Mouse (Mus musculus) forebrain, embryonic 11.5 days (tissue): ENCODE results near the gene Fcgrt. TPM values are rescaled to one million over a fixed set of nuclear protein-coding genes. Genes with fewer than 3 reads are reported as not detected.

Experiments used
- ATAC-seq: fragments of 200-750 bp; cut with Nextera tagmentation; replicated peaks from 2 replicates; pipeline ENCODE4 v1.8.0; 2017; ENCODE audit warnings: moderate TSS enrichment; ENCODE audit not compliant: low FRiP score
- DNase-seq: peaks from one replicate; pipeline ENCODE4 v3.0.0-alpha.2; 2017; ENCODE audit warnings: low spot score
- H3K27ac ChIP-seq: fragments of 300-500 bp; sonication (generic); 2 replicates; pipeline ENCODE4 v1.5.1; 2014; ENCODE audit warnings: low read depth, low read length
- H3K27me3 ChIP-seq: fragments of 300-500 bp; sonication (generic); 2 replicates; pipeline ENCODE4 v1.6.1; 2014; ENCODE audit warnings: mild to moderate bottlenecking, low read length, mixed read lengths; ENCODE audit not compliant: control insufficient read depth, insufficient read depth
- H3K36me3 ChIP-seq: fragments of 300-500 bp; sonication (generic); 2 replicates; pipeline ENCODE4 v1.6.1; 2014; ENCODE audit warnings: mild to moderate bottlenecking, low read length, moderate library complexity, mixed read lengths; ENCODE audit not compliant: control insufficient read depth, insufficient read depth
- H3K4me1 ChIP-seq: fragments of 300-500 bp; sonication (generic); replicated peaks from 2 replicates; pipeline ENCODE4 v1.6.1; 2014; ENCODE audit warnings: low read length, mixed read lengths; ENCODE audit not compliant: control insufficient read depth, insufficient read depth
- H3K4me2 ChIP-seq: fragments of 300-500 bp; sonication (generic); 2 replicates; pipeline ENCODE4 v1.6.1; 2014; ENCODE audit warnings: low read depth, mild to moderate bottlenecking, low read length, moderate library complexity, mixed read lengths; ENCODE audit not compliant: severe bottlenecking
- H3K4me3 ChIP-seq: fragments of 300-500 bp; sonication (generic); 2 replicates; pipeline ENCODE4 v1.5.1; 2014; ENCODE audit warnings: low read depth, low read length
- H3K9ac ChIP-seq: fragments of 300-500 bp; sonication (generic); 2 replicates; pipeline ENCODE4 v1.6.1; 2014; ENCODE audit warnings: low read length
- H3K9me3 ChIP-seq: fragments of 300-500 bp; sonication (generic); 2 replicates; pipeline ENCODE4 v1.6.1; 2016; ENCODE audit warnings: low read length, mixed read lengths; ENCODE audit not compliant: control insufficient read depth
- WGBS: fragments of 180-500 bp; shearing (Covaris S2); extraction: QIAGEN DNeasy Blood & Tissue Kit; methylation state at CpG from one replicate; pipeline ENCODE4 v1.1.7; 2014; 5-methylcytosine and 5-hydroxymethylcytosine counted together
- polyA plus RNA-seq: library from polyadenylated mRNA; unstranded; fragments of >200 nt; fragmentation: Nextera tagmentation; extraction: Ambion mirVana; gene quantifications from 2 replicates; pipeline ENCODE4 v1.2.1, GENCODE M21; 2014

The Fcgrt gene
- polyA plus RNA-seq, 1 experiment from 2014 or later, result 7.1 TPM

- Histone ChIP-seq H3K36me3 (peaks cover 40% of the 10 kb centered on the region), H3K27me3 (no peaks in the 10 kb centered on the region), H3K9me3 (no peaks in the 10 kb centered on the region), H3K27ac (no peak overlapping the region), H3K4me1 (peaks cover 28% of the 10 kb centered on the region), H3K9ac (peak overlapping the region; percentile 99), H3K4me2 (peak overlapping the region; percentile 76), H3K4me3 (peak overlapping the region; percentile 87)
- WGBS, result 88% methylated on average over 15 of the region's 15 CpGs
- DNase-seq, result no peak
- no peak for ATAC-seq
Measured at GRCm38 (mm10) chr7:45122561-45123185, 19.0 kb upstream of the Fcgrt start.

DNA sequence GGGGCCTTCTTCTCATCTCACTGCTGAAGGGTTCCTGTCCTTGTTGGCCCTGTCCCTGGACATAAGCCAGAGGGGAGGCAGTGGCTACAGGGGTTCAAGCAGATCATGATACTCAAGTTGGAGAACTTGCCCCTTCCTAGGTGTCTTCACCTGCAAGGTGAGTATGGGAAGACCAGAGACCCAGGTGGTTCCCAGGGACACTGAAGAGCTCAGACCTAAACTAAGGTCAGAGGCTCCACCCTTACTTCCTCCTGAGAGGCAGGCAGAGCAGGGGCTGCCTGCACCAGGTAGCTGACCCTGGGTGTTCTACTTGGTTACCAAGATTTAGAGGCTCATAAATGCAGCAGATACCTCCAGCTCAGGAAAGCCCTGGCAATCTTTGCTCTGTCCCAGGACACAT is 18.3 kb upstream of the Fcgrt start:
- H3K9ac ChIP-seq, result no peak overlapping the region

DNA sequence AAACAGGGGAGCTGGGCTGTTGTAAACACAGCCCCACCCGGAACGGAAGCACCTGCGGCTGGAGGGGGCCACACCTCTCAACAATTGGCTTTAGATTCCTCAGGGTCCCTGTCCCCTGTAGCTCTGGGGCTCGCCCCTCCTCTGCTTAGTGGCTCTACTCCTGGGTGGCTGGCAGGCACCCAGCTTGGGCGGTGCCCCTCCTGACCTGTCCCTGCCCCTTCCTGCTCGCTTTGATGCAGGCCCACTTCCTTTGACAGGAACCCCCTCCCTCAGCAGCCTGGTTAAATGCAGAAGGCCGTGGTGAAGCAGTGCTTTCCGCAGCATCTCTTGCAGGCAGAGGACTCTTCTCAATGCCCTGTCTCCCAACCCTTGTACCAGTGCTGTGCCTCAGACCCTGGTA is 17.8 kb upstream of the Fcgrt start:
- Histone ChIP-seq H3K4me3 (no peak overlapping the region), H3K4me2 (no peak overlapping the region), H3K9me3 (no peaks in the 10 kb centered on the region), H3K27me3 (no peaks in the 10 kb centered on the region), H3K27ac (no peak overlapping the region), H3K9ac (no peak overlapping the region), H3K4me1 (peaks cover 18% of the 10 kb centered on the region), H3K36me3 (peaks cover 34% of the 10 kb centered on the region)
- ATAC-seq, result no peak
- DNase-seq, result no peak
- WGBS, result 70% methylated on average over 8 of the region's 8 CpGs

More for the DNA sequence above, 18.3 kb upstream of the Fcgrt start:
- ATAC-seq, result no peak
- H3K4me1 ChIP-seq, result peaks cover 23% of the 10 kb centered on the region
- H3K4me2 ChIP-seq, result no peak overlapping the region
- no peaks in the 10 kb centered on the region for H3K9me3 ChIP-seq
- H3K36me3 ChIP-seq, result peaks cover 40% of the 10 kb centered on the region
- DNase-seq, result no peak
- H3K4me3 ChIP-seq, result no peak overlapping the region
- H3K27me3 ChIP-seq, result no peaks in the 10 kb centered on the region
- no peak overlapping the region for H3K27ac ChIP-seq

GRCm38 (mm10) chr7:45119780-45120709 is 16.4 kb upstream of the Fcgrt start:
- ATAC-seq (no peak), DNase-seq (no peak)
- no peak overlapping the region for H3K9ac ChIP-seq
- H3K4me2 ChIP-seq, result no peak overlapping the region
- no peak overlapping the region for H3K4me3 ChIP-seq
- no peaks in the 10 kb centered on the region for H3K27me3 ChIP-seq
- H3K27ac ChIP-seq, result no peak overlapping the region
- no peaks in the 10 kb centered on the region for H3K9me3 ChIP-seq
- H3K36me3 ChIP-seq, result peaks cover 31% of the 10 kb centered on the region; the same call in 1 of the 2 replicates
- WGBS, result 88% methylated on average over 5 of the region's 5 CpGs
- peaks cover 14% of the 10 kb centered on the region; the same call in 1 of the 2 replicates for H3K4me1 ChIP-seq

- no peak overlapping the region for H3K27ac ChIP-seq
- 92% methylated on average over 6 of the region's 6 CpGs for WGBS
- ATAC-seq, result no peak
Measured at GRCm38 (mm10) chr7:45118336-45118735, 14.7 kb upstream of the Fcgrt start.

GRCm38 (mm10) chr7:45117566-45117965 is 13.9 kb upstream of the Fcgrt start:
- Histone ChIP-seq H3K9ac (no peak overlapping the region), H3K27me3 (no peaks in the 10 kb centered on the region), H3K27ac (no peak overlapping the region), H3K4me1 (peaks cover 3% of the 10 kb centered on the region; the same call in 1 of the 2 replicates), H3K4me2 (no peak overlapping the region), H3K9me3 (no peaks in the 10 kb centered on the region), H3K36me3 (peaks cover 25% of the 10 kb centered on the region; the same call in 1 of the 2 replicates), H3K4me3 (no peak overlapping the region)
- 89% methylated on average over 8 of the region's 8 CpGs for WGBS
- no peak for DNase-seq
- no peak for ATAC-seq

More at GRCm38 (mm10) chr7:45118336-45118735, 14.7 kb upstream of the Fcgrt start:
- Histone ChIP-seq H3K4me3 (no peak overlapping the region), H3K4me2 (no peak overlapping the region), H3K36me3 (peaks cover 31% of the 10 kb centered on the region; the same call in 1 of the 2 replicates), H3K4me1 (peaks cover 9% of the 10 kb centered on the region; the same call in 1 of the 2 replicates), H3K9ac (no peak overlapping the region), H3K9me3 (no peaks in the 10 kb centered on the region), H3K27me3 (no peaks in the 10 kb centered on the region)
- DNase-seq, result no peak

DNA sequence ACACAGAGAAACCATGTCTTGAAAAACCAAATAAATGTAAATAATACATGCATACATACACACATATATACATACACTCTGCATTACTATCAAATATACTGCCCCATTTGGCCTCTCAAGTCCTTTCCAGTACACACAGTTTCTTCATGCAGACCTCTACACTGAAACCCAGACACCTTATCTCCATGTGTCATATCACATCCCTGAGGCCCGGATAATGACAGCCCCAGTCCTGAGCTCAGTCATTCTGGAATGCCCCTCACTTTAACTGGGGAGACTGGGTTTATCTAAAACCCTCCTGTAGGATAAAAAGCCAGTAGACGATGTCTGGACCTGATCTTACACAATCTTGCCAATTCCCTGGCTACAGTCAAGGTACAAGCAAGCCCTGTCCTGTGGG is 9.8 kb upstream of the Fcgrt start:
- Histone ChIP-seq H3K4me3 (no peak overlapping the region), H3K27me3 (no peaks in the 10 kb centered on the region), H3K9ac (no peak overlapping the region), H3K36me3 (no peaks in the 10 kb centered on the region), H3K4me1 (no peaks in the 10 kb centered on the region), H3K9me3 (no peaks in the 10 kb centered on the region), H3K27ac (no peak overlapping the region), H3K4me2 (no peak overlapping the region)
- no peak for ATAC-seq
- no peak for DNase-seq
- WGBS, result 88% methylated on average over 2 of the region's 2 CpGs

DNA sequence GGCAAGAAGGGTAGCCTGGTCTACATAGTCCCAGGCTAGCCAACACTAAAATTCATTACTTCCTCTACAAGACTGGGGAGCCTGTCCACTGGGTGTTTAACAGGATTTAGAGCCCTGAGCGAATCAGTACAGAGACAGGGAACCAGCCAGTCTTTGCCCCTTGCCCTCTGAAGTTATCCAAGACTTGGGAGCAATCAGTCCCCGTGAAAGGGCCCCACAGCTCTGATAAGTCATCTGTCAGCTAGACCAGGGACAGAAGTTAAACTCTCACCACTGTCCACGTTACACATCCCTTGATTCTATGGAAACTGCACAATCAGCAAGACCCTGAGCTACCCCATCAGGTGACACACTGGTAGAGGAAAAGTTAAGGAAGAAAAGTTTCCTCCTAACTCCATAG is 8.9 kb upstream of the Fcgrt start:
- WGBS, result 70% methylated on average over 3 of the region's 3 CpGs
- Histone ChIP-seq H3K27me3 (no peaks in the 10 kb centered on the region), H3K4me3 (no peak overlapping the region), H3K36me3 (no peaks in the 10 kb centered on the region), H3K9ac (no peak overlapping the region), H3K4me2 (no peak overlapping the region), H3K9me3 (no peaks in the 10 kb centered on the region), H3K4me1 (no peaks in the 10 kb centered on the region), H3K27ac (no peak overlapping the region)
- DNase-seq, result no peak
- no peak for ATAC-seq
